Mouse (Mus musculus): Measurements from ENCODE around the gene Tut7.

GRCm38 (mm10) chr13:59800077-59800476, 22.9 kb downstream of the Tut7 start:
- no peak for TF ChIP-seq CTCF (IDR thresholded peaks at IDR 0.05; ENCODE audit: low read depth)
- no peak for TF ChIP-seq EP300 (IDR thresholded peaks at IDR 0.05; ENCODE audit: low read depth)

Measured in liver, postnatal 0 days (tissue).